Mouse (Mus musculus): ENCODE data around the gene Ccdc142. TPM values are rescaled to one million over a fixed set of nuclear protein-coding genes. Genes with fewer than 3 reads are reported as not detected.

Gene Ccdc142
- polyA plus RNA-seq, 1 experiment from 2014 or later: 2.4 TPM

- Histone ChIP-seq H3K27ac (ENCODE audit: low read depth, low read length) (0 out of 2 replicates have a peak overlapping the region, but pooled peaks have one; percentile 94), H3K27me3 (ENCODE audit: control insufficient read depth, insufficient read depth, low read length) (no peaks in the 10 kb centered on the region), H3K4me2 (replicated peaks; ENCODE audit: low read depth, low read length) (peak overlapping the region; percentile 68), H3K9ac (ENCODE audit: low read depth, low read length) (0 out of 2 replicates have a peak overlapping the region, but pooled peaks have one; percentile 76), H3K4me3 (ENCODE audit: low read length) (peak overlapping the region; percentile 70; the same call in 1 of the 2 replicates), H3K4me1 (ENCODE audit: control insufficient read depth, insufficient read depth, low read length) (peaks cover 44% of the 10 kb centered on the region), H3K9me3 (ENCODE audit: control insufficient read depth, low read length) (no peaks in the 10 kb centered on the region), H3K36me3 (ENCODE audit: control insufficient read depth, insufficient read depth, low read length) (peaks cover 32% of the 10 kb centered on the region)
- no peak for ATAC-seq (ENCODE audit: low FRiP score, low TSS enrichment)
- 79% methylated on average over 7 of the region's 7 CpGs for WGBS
Measured at GRCm38 (mm10) chr6:83119734-83120051, 18.3 kb downstream of the Ccdc142 start.

DNA sequence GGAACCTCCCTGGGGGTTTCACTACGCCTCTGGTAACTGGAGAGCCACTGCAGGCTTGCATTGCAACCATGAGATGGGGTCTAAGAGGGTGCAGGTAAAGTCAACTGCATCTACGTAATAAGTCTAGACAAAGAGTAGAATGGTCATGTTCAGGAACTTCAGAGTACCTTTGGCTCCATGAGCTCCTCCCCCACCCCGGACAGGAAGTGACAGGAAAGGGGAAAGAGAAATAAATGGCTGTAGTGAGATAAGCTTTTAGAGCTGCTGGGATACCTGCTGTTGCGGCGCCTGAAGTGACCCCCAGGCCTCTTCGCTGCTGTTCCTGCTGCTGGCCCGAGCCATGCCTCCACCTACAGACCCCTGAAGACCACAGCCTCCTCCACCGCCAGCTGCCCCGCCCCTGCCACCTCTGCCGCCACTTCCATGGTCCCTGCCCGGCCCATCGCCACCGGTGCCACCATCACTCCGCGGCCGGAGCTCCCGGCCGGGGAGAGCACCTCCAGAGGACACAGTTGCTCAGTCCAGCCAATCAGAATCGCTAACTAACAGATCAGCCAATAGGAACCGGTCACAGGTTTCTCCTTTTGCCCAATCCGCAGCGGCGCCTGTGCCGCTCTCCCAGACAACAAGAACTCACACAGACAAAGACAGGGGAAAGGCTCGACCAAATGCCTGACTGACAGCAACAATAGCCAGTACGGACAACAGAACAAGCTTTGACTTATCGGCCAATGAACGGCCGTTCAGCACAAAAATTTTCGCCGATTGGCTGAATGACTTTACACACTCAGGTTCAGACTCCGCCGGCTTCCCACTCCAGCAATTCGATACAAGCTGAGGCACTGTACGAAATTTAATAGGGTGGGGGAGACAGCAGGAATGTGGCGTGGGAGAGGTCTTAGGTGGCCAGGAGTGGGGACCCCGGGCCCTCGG lies 19.8 kb downstream of the Ccdc142 start, which contains the start of gene Wbp1:
Wbp1 (minus strand) TSS at position 630 of the 933 bp plus-strand sequence.
- Histone ChIP-seq H3K4me1 (ENCODE audit: control insufficient read depth, insufficient read depth, low read length) (peaks cover 42% of the 10 kb centered on the region), H3K4me3 (ENCODE audit: low read length) (peak within 1 kb of the TSS; percentile 70), H3K4me2 (replicated peaks; ENCODE audit: low read depth, low read length) (peak within 1 kb of the TSS; percentile 75), H3K36me3 (ENCODE audit: control insufficient read depth, insufficient read depth, low read length) (peaks cover 32% of the 10 kb centered on the region), H3K9ac (ENCODE audit: low read depth, low read length) (peak within 1 kb of the TSS; percentile 77), H3K9me3 (ENCODE audit: control insufficient read depth, low read length) (no peaks in the 10 kb centered on the region), H3K27ac (ENCODE audit: low read depth, low read length) (peak within 1 kb of the TSS; percentile 98), H3K27me3 (ENCODE audit: control insufficient read depth, insufficient read depth, low read length) (no peaks in the 10 kb centered on the region)
- ATAC-seq (ENCODE audit: low FRiP score, low TSS enrichment): peak; percentile 93
- WGBS: under 1% methylated on average over 38 of the region's 38 CpGs

- H3K4me1 ChIP-seq (ENCODE audit: control insufficient read depth, insufficient read depth, low read length): peaks cover 34% of the 10 kb centered on the region
- H3K4me2 ChIP-seq (replicated peaks; ENCODE audit: low read depth, low read length): peak overlapping the region; percentile 75
- peaks cover 27% of the 10 kb centered on the region for H3K36me3 ChIP-seq (ENCODE audit: control insufficient read depth, insufficient read depth, low read length)
- no peaks in the 10 kb centered on the region for H3K9me3 ChIP-seq (ENCODE audit: control insufficient read depth, low read length)
- ATAC-seq (ENCODE audit: low FRiP score, low TSS enrichment): peak; percentile 17
- H3K9ac ChIP-seq (ENCODE audit: low read depth, low read length): peak overlapping the region; percentile 77
- peak overlapping the region; percentile 65 for H3K4me3 ChIP-seq (ENCODE audit: low read length)
- H3K27me3 ChIP-seq (ENCODE audit: control insufficient read depth, insufficient read depth, low read length): no peaks in the 10 kb centered on the region
- H3K27ac ChIP-seq (ENCODE audit: low read depth, low read length): peak overlapping the region; percentile 98
- WGBS: under 1% methylated on average over 40 of the region's 52 CpGs
Measured at GRCm38 (mm10) chr6:83121863-83122710, 20.7 kb downstream of the Ccdc142 start.

DNA sequence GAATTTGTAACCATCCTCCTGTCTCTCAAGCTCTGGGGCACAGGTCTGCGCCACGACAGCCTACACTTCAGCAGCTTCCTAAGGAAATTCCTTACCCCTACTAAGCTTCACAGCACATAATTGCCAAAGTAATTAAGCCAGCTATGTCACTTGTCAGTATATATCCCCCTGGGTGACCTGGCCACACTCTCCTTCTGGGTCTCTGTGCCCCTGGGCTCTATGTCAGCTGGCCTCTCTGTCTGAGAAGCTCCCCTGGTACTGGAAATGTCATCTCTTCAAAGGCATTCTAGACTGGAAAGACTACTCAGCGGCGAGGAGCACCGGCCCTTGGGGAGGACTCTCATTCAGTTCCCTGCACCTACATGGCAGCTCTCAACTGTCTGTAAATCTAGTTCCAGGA lies 21.6 kb downstream of the Ccdc142 start:
- Histone ChIP-seq H3K4me1 (ENCODE audit: control insufficient read depth, insufficient read depth, low read length) (peaks cover 34% of the 10 kb centered on the region), H3K4me3 (ENCODE audit: low read length) (peak overlapping the region; percentile 65; the same call in 1 of the 2 replicates), H3K27ac (ENCODE audit: low read depth, low read length) (peak overlapping the region; percentile 98; the same call in 1 of the 2 replicates), H3K4me2 (replicated peaks; ENCODE audit: low read depth, low read length) (peak overlapping the region; percentile 75), H3K27me3 (ENCODE audit: control insufficient read depth, insufficient read depth, low read length) (no peaks in the 10 kb centered on the region), H3K9ac (ENCODE audit: low read depth, low read length) (peak overlapping the region; percentile 18; the same call in 1 of the 2 replicates), H3K9me3 (ENCODE audit: control insufficient read depth, low read length) (no peaks in the 10 kb centered on the region), H3K36me3 (ENCODE audit: control insufficient read depth, insufficient read depth, low read length) (peaks cover 18% of the 10 kb centered on the region; the same call in 1 of the 2 replicates)
- ATAC-seq (ENCODE audit: low FRiP score, low TSS enrichment): no peak
- WGBS: 78% methylated on average over 5 of the region's 5 CpGs

DNA sequence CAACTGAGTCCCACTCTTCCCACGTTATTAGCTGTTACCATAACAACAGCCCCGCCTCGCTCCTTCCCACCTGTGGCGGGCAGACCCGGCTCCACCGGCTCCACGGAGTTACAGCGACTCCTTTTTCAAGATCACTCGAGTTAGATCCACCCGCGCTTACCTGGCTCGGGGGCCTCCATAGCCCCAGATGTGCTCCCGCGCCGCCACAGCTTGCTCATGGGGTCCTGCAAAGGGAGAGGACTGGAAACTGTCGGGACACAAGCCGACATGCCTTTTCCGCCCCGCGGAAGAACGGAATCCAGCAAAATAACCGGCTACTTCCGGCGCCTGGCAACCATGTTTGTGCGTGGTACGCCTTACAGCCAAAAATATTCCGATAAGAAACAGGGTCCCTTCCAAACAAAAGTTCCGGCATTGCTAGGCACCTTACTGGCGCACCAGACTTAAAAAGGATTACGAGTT lies 23.5 kb downstream of the Ccdc142 start:
- peak overlapping the region; percentile 43; the same call in 1 of the 2 replicates for H3K27ac ChIP-seq (ENCODE audit: low read depth, low read length)
- no peak; the same call in 1 of the 2 replicates for ATAC-seq (ENCODE audit: low FRiP score, low TSS enrichment)
- H3K9ac ChIP-seq (ENCODE audit: low read depth, low read length): peak overlapping the region; percentile 59
- under 1% methylated on average over 30 of the region's 30 CpGs for WGBS
- no peaks in the 10 kb centered on the region for H3K36me3 ChIP-seq (ENCODE audit: control insufficient read depth, insufficient read depth, low read length)
- H3K4me1 ChIP-seq (ENCODE audit: control insufficient read depth, insufficient read depth, low read length): peaks cover 25% of the 10 kb centered on the region
- H3K4me3 ChIP-seq (ENCODE audit: low read length): peak overlapping the region; percentile 59
- H3K9me3 ChIP-seq (ENCODE audit: control insufficient read depth, low read length): no peaks in the 10 kb centered on the region
- peak overlapping the region; percentile 78 for H3K4me2 ChIP-seq (replicated peaks; ENCODE audit: low read depth, low read length)
- no peaks in the 10 kb centered on the region for H3K27me3 ChIP-seq (ENCODE audit: control insufficient read depth, insufficient read depth, low read length)

- Histone ChIP-seq H3K27me3 (ENCODE audit: control insufficient read depth, insufficient read depth, low read length) (no peaks in the 10 kb centered on the region), H3K27ac (ENCODE audit: low read depth, low read length) (peak within 1 kb of the TSS; percentile 43; the same call in 1 of the 2 replicates), H3K36me3 (ENCODE audit: control insufficient read depth, insufficient read depth, low read length) (no peaks in the 10 kb centered on the region), H3K4me1 (ENCODE audit: control insufficient read depth, insufficient read depth, low read length) (peaks cover 20% of the 10 kb centered on the region), H3K9me3 (ENCODE audit: control insufficient read depth, low read length) (no peaks in the 10 kb centered on the region), H3K4me3 (ENCODE audit: low read length) (peak within 1 kb of the TSS; percentile 59), H3K9ac (ENCODE audit: low read depth, low read length) (peak within 1 kb of the TSS; percentile 59), H3K4me2 (replicated peaks; ENCODE audit: low read depth, low read length) (peak within 1 kb of the TSS; percentile 78)
- WGBS: 27% methylated on average over 5 of the region's 5 CpGs
- ATAC-seq (ENCODE audit: low FRiP score, low TSS enrichment): no peak
Measured at GRCm38 (mm10) chr6:83125331-83125730, 23.9 kb downstream of the Ccdc142 start, which contains the start of gene Ino80b. TSS of gene Ino80b (minus strand) at chr6:83125431.

DNA sequence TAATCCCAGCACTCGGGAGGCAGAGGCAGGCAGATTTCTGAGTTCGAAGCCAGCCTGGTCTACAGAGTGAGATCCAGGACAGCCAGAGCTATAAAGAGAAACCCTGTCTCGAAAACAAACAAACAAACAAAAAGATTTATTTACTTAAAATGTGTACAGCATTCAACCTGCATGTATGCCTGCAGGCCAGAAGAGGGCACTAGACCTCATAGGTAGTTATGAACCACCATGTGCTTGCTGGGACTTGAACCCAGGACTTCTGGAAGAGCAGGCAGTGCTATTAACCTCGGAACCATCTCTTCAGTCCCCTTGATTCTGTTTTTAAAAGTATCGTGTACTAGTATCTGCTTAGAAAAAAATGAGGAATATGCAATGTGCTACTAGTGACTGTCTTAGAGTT lies 26.0 kb downstream of the Ccdc142 start:
- H3K36me3 ChIP-seq (ENCODE audit: control insufficient read depth, insufficient read depth, low read length): no peaks in the 10 kb centered on the region
- WGBS: 94% methylated on average over 5 of the region's 5 CpGs
- ATAC-seq (ENCODE audit: low FRiP score, low TSS enrichment): no peak
- no peak overlapping the region for H3K27ac ChIP-seq (ENCODE audit: low read depth, low read length)
- H3K4me1 ChIP-seq (ENCODE audit: control insufficient read depth, insufficient read depth, low read length): peaks cover 21% of the 10 kb centered on the region
- no peak overlapping the region for H3K4me2 ChIP-seq (replicated peaks; ENCODE audit: low read depth, low read length)
- H3K9ac ChIP-seq (ENCODE audit: low read depth, low read length): no peak overlapping the region
- no peak overlapping the region for H3K4me3 ChIP-seq (ENCODE audit: low read length)
- H3K27me3 ChIP-seq (ENCODE audit: control insufficient read depth, insufficient read depth, low read length): no peaks in the 10 kb centered on the region
- no peaks in the 10 kb centered on the region for H3K9me3 ChIP-seq (ENCODE audit: control insufficient read depth, low read length)

GRCm38 (mm10) chr6:83131469-83132034 lies 30.2 kb downstream of the Ccdc142 start:
- peaks cover 20% of the 10 kb centered on the region for H3K4me1 ChIP-seq (ENCODE audit: control insufficient read depth, insufficient read depth, low read length)
- no peak overlapping the region for H3K4me2 ChIP-seq (replicated peaks; ENCODE audit: low read depth, low read length)
- whole genome bisulfite sequencing: 60% methylated on average over 6 of the region's 6 CpGs
- H3K36me3 ChIP-seq (ENCODE audit: control insufficient read depth, insufficient read depth, low read length): no peaks in the 10 kb centered on the region
- peak overlapping the region; percentile 69; the same call in 1 of the 2 replicates for H3K27ac ChIP-seq (ENCODE audit: low read depth, low read length)
- no peak overlapping the region for H3K9ac ChIP-seq (ENCODE audit: low read depth, low read length)
- no peak for ATAC-seq (ENCODE audit: low FRiP score, low TSS enrichment)
- no peaks in the 10 kb centered on the region for H3K9me3 ChIP-seq (ENCODE audit: control insufficient read depth, low read length)
- H3K27me3 ChIP-seq (ENCODE audit: control insufficient read depth, insufficient read depth, low read length): no peaks in the 10 kb centered on the region
- no peak overlapping the region for H3K4me3 ChIP-seq (ENCODE audit: low read length)

All from kidney, embryonic 14.5 days (tissue).